Mouse (Mus musculus): Measurements from ENCODE around the gene Kcnmb4. TPM values are rescaled to one million over a fixed set of nuclear protein-coding genes. Genes with fewer than 3 reads are reported as not detected.

Gene Kcnmb4
- polyA plus RNA-seq, 1 experiment: 8.9 TPM

GRCm38 (mm10) chr10:116420976-116421375 lies 52.7 kb downstream of the Kcnmb4 start:
- 88% methylated on average over 6 of the region's 6 CpGs for WGBS
- no peak for TF ChIP-seq CTCF (IDR thresholded peaks at IDR 0.05; ENCODE audit: extremely low read depth, insufficient read length, insufficient replicate concordance, low read depth, low read length)
- Histone ChIP-seq H3K36me3 (ENCODE audit: control insufficient read depth, insufficient read depth, low read length) (no peaks in the 10 kb centered on the region), H3K4me3 (ENCODE audit: low read depth, low read length) (no peak overlapping the region), H3K27me3 (ENCODE audit: control insufficient read depth, insufficient read depth, low read length) (no peaks in the 10 kb centered on the region), H3K27ac (ENCODE audit: insufficient read depth, low read depth, low read length) (no peak overlapping the region), H3K4me1 (ENCODE audit: control insufficient read depth, insufficient read depth, insufficient read length, low read length) (no peaks in the 10 kb centered on the region)

- no peak for TF ChIP-seq POLR2A (IDR thresholded peaks at IDR 0.05; ENCODE audit: low read depth, low read length)
- TF ChIP-seq CTCF (IDR thresholded peaks at IDR 0.05; ENCODE audit: extremely low read depth, insufficient read length, insufficient replicate concordance, low read depth, low read length): no peak
- H3K27me3 ChIP-seq (ENCODE audit: control insufficient read depth, insufficient read depth, low read length): no peaks in the 10 kb centered on the region
- no peaks in the 10 kb centered on the region for H3K36me3 ChIP-seq (ENCODE audit: control insufficient read depth, insufficient read depth, low read length)
- H3K27ac ChIP-seq (ENCODE audit: insufficient read depth, low read depth, low read length): no peak overlapping the region
- H3K4me1 ChIP-seq (ENCODE audit: control insufficient read depth, insufficient read depth, insufficient read length, low read length): no peaks in the 10 kb centered on the region
- no peak overlapping the region for H3K4me3 ChIP-seq (ENCODE audit: low read depth, low read length)
- 71% methylated on average over 24 of the region's 24 CpGs for WGBS
These were observed 55.5 kb downstream of the Kcnmb4 start for GRCm38 (mm10) chr10:116418121-116418726.

DNA sequence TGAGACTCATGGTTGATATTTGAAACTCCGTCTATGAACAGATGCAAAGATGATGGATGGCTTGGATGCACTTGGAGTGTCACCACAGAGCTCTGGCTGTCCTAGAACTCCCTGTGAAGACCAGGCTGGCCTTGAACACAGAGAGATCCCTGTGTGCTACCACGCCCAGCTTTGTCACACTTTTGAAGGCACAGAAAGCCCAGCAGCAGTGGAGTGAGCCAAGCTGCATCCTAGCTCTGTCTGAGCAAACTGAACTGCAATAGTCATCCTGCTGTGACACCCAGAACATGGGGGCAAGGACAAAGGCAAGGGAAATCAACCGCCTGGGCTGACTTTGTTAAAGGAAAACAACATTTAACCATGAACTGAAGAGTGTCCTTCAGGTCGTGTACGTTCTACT lies 57.0 kb downstream of the Kcnmb4 start:
- Histone ChIP-seq H3K36me3 (ENCODE audit: control insufficient read depth, insufficient read depth, low read length) (no peaks in the 10 kb centered on the region), H3K4me1 (ENCODE audit: control insufficient read depth, insufficient read depth, insufficient read length, low read length) (no peaks in the 10 kb centered on the region), H3K27ac (ENCODE audit: insufficient read depth, low read depth, low read length) (no peak overlapping the region), H3K4me3 (ENCODE audit: low read depth, low read length) (no peak overlapping the region), H3K27me3 (ENCODE audit: control insufficient read depth, insufficient read depth, low read length) (no peaks in the 10 kb centered on the region)
- WGBS: 49% methylated on average over 5 of the region's 5 CpGs
- TF ChIP-seq CTCF (IDR thresholded peaks at IDR 0.05; ENCODE audit: extremely low read depth, insufficient read length, insufficient replicate concordance, low read depth, low read length) (no peak), POLR2A (IDR thresholded peaks at IDR 0.05; ENCODE audit: low read depth, low read length) (no peak)

DNA sequence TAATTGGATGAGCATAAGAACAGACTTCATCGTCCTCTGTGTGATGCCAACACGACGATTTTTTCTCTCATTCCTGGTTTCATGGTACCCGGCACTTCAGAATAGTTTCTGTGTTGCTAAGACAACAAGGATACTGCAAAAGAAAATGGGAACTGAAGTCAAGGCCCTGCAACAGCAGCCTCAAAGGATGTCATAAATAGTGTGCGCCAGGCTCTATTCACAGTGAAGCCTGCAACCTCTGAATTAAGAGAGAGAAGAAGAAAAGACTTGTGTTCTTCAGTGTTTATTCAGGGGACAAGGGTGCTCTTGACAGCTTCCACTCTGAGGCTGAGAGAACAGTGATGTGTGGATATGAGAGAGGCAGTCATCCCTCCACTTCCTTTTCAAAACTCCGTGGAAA lies 57.5 kb downstream of the Kcnmb4 start:
- no peak overlapping the region for H3K27ac ChIP-seq (ENCODE audit: insufficient read depth, low read depth, low read length)
- TF ChIP-seq POLR2A (IDR thresholded peaks at IDR 0.05; ENCODE audit: low read depth, low read length): no peak
- no peak for TF ChIP-seq CTCF (IDR thresholded peaks at IDR 0.05; ENCODE audit: extremely low read depth, insufficient read length, insufficient replicate concordance, low read depth, low read length)
- H3K4me3 ChIP-seq (ENCODE audit: low read depth, low read length): no peak overlapping the region
- 75% methylated on average over 6 of the region's 6 CpGs for WGBS
- no peaks in the 10 kb centered on the region for H3K4me1 ChIP-seq (ENCODE audit: control insufficient read depth, insufficient read depth, insufficient read length, low read length)
- H3K36me3 ChIP-seq (ENCODE audit: control insufficient read depth, insufficient read depth, low read length): no peaks in the 10 kb centered on the region
- no peaks in the 10 kb centered on the region for H3K27me3 ChIP-seq (ENCODE audit: control insufficient read depth, insufficient read depth, low read length)

DNA sequence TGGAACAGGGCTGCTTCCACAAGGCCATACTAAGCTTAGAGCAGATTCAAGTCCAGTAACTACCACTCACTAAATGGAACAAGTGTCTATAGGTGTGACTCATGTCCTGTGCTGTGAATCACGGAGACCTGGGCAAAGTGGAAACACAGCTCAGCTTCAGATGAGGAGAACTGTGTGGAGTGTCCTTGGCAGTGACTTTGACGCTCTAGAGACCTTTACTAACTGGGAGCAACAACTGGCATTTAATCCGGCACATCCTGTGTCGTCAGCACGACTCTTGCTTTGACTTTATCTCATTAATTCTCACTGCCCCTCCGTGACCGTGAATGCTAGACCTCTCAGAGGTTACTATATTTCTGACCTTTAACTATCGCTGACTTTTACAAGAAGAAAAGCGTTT lies 62.9 kb downstream of the Kcnmb4 start:
- Histone ChIP-seq H3K27ac (ENCODE audit: insufficient read depth, low read depth, low read length) (no peak overlapping the region), H3K27me3 (ENCODE audit: control insufficient read depth, insufficient read depth, low read length) (no peaks in the 10 kb centered on the region), H3K36me3 (ENCODE audit: control insufficient read depth, insufficient read depth, low read length) (no peaks in the 10 kb centered on the region), H3K4me3 (ENCODE audit: low read depth, low read length) (no peak overlapping the region), H3K4me1 (ENCODE audit: control insufficient read depth, insufficient read depth, insufficient read length, low read length) (no peaks in the 10 kb centered on the region)
- no peak for TF ChIP-seq POLR2A (IDR thresholded peaks at IDR 0.05; ENCODE audit: low read depth, low read length)
- no peak for TF ChIP-seq CTCF (IDR thresholded peaks at IDR 0.05; ENCODE audit: extremely low read depth, insufficient read length, insufficient replicate concordance, low read depth, low read length)
- WGBS: 52% methylated on average over 9 of the region's 9 CpGs

GRCm38 (mm10) chr10:116407684-116408359 lies 65.9 kb downstream of the Kcnmb4 start:
- TF ChIP-seq POLR2A (IDR thresholded peaks at IDR 0.05; ENCODE audit: low read depth, low read length): no peak
- TF ChIP-seq CTCF (IDR thresholded peaks at IDR 0.05; ENCODE audit: extremely low read depth, insufficient read length, insufficient replicate concordance, low read depth, low read length): no peak
- Histone ChIP-seq H3K4me3 (ENCODE audit: low read depth, low read length) (no peak overlapping the region), H3K36me3 (ENCODE audit: control insufficient read depth, insufficient read depth, low read length) (no peaks in the 10 kb centered on the region), H3K4me1 (ENCODE audit: control insufficient read depth, insufficient read depth, insufficient read length, low read length) (no peaks in the 10 kb centered on the region), H3K27me3 (ENCODE audit: control insufficient read depth, insufficient read depth, low read length) (no peaks in the 10 kb centered on the region), H3K27ac (ENCODE audit: insufficient read depth, low read depth, low read length) (no peak overlapping the region)
- 53% methylated on average over 19 of the region's 19 CpGs for WGBS

GRCm38 (mm10) chr10:116405011-116405410 lies 68.7 kb downstream of the Kcnmb4 start:
- 96% methylated on average over 6 of the region's 6 CpGs for WGBS
- Histone ChIP-seq H3K27me3 (ENCODE audit: control insufficient read depth, insufficient read depth, low read length) (no peaks in the 10 kb centered on the region), H3K36me3 (ENCODE audit: control insufficient read depth, insufficient read depth, low read length) (no peaks in the 10 kb centered on the region), H3K27ac (ENCODE audit: insufficient read depth, low read depth, low read length) (no peak overlapping the region), H3K4me3 (ENCODE audit: low read depth, low read length) (no peak overlapping the region), H3K4me1 (ENCODE audit: control insufficient read depth, insufficient read depth, insufficient read length, low read length) (no peaks in the 10 kb centered on the region)
- TF ChIP-seq POLR2A (IDR thresholded peaks at IDR 0.05; ENCODE audit: low read depth, low read length) (no peak), CTCF (IDR thresholded peaks at IDR 0.05; ENCODE audit: extremely low read depth, insufficient read length, insufficient replicate concordance, low read depth, low read length) (no peak)
